Mouse (Mus musculus): Measurements from ENCODE around the gene Prdm11. TPM values are rescaled to one million over a fixed set of nuclear protein-coding genes. Genes with fewer than 3 reads are reported as not detected.
A peak's percentile ranks its signal among the peaks of the same experiment; 100 is the strongest.

The Prdm11 gene
- polyA plus RNA-seq, 1 experiment from 2014 or later = 2.1 TPM

DNA sequence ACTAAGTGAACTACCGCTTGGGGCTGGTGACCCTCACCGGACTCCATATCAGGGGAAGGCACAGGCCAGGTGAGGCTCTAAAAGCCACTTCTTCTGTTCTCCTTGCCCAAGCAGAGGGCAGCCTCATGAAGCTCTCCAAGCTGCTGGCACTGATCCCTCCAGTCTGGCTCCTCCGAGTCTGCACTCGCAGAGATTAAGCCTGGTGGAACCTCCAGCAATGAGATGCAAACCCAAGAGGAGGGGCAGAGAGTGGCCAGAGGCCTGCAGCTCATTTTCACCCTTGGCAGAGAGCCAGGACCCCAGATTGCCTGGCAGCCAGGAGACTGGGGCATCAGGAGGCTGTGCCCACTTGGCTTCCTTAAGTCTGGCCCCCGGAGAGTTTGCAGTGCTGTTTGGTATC lies 27.1 kb downstream of the Prdm11 start:
- Histone ChIP-seq H3K9ac (no peak overlapping the region), H3K27ac (0 out of 2 replicates have a peak overlapping the region, but pooled peaks have one; percentile 25), H3K36me3 (replicated peaks) (peaks cover 10% of the 10 kb centered on the region), H3K27me3 (peaks cover 6% of the 10 kb centered on the region; the same call in 1 of the 2 replicates), H3K4me3 (replicated peaks) (no peak overlapping the region), H3K9me3 (peaks cover 11% of the 10 kb centered on the region), H3K4me2 (no peak overlapping the region), H3K4me1 (peaks cover 23% of the 10 kb centered on the region)
- no peak for ATAC-seq (ENCODE audit: low FRiP score)
- WGBS = 85% methylated on average over 5 of the region's 5 CpGs

DNA sequence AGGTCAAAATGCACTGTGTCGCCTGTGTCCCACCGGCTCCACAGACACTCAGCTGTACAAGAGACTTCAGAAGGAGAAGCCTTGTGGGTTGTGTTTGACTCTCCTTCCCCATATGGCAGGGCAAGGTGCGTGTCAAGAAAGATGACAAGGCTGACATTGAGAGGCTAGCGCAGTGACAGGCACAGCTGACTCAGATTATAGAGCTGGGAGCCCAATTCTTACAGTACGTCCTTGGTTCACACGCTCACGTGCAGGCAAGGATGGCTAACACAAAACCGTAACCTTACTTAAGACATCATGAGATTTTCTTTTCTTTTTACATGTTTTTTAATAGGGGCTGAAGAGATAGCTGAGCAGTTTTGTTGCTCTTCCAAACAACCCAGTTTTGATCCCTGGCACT lies 28.8 kb downstream of the Prdm11 start:
- H3K9ac ChIP-seq = no peak overlapping the region
- H3K27me3 ChIP-seq = peaks cover 6% of the 10 kb centered on the region; the same call in 1 of the 2 replicates
- peaks cover under 1% of the 10 kb centered on the region; the same call in 1 of the 2 replicates for H3K9me3 ChIP-seq
- WGBS = 94% methylated on average over 8 of the region's 8 CpGs
- no peak overlapping the region for H3K27ac ChIP-seq
- H3K4me1 ChIP-seq = peaks cover 26% of the 10 kb centered on the region
- H3K36me3 ChIP-seq (replicated peaks) = 0 out of 2 replicates have a peak, but pooled peaks cover 13% of the 10 kb centered on the region
- H3K4me2 ChIP-seq = no peak overlapping the region
- H3K4me3 ChIP-seq (replicated peaks) = no peak overlapping the region
- no peak for ATAC-seq (ENCODE audit: low FRiP score)

GRCm38 (mm10) chr2:93015041-93015440 lies 30.9 kb downstream of the Prdm11 start:
- Histone ChIP-seq H3K9ac (peak overlapping the region; percentile 82), H3K36me3 (replicated peaks) (peaks cover 15% of the 10 kb centered on the region; the same call in 1 of the 2 replicates), H3K27me3 (peaks cover 6% of the 10 kb centered on the region; the same call in 1 of the 2 replicates), H3K4me3 (replicated peaks) (peak overlapping the region; percentile 73), H3K27ac (peak overlapping the region; percentile 46), H3K4me2 (peak overlapping the region; percentile 100), H3K4me1 (peaks cover 26% of the 10 kb centered on the region), H3K9me3 (no peaks in the 10 kb centered on the region)
- ATAC-seq (ENCODE audit: low FRiP score) = peak; percentile 53
- WGBS = 2% methylated on average over 38 of the region's 40 CpGs

GRCm38 (mm10) chr2:93014093-93014937 lies 31.7 kb downstream of the Prdm11 start:
- no peaks in the 10 kb centered on the region for H3K9me3 ChIP-seq
- 8% methylated on average over 23 of the region's 50 CpGs for WGBS
- H3K27me3 ChIP-seq = peaks cover 6% of the 10 kb centered on the region; the same call in 1 of the 2 replicates
- H3K4me1 ChIP-seq = peaks cover 26% of the 10 kb centered on the region
- peak overlapping the region; percentile 82 for H3K9ac ChIP-seq
- H3K27ac ChIP-seq = peak overlapping the region; percentile 46
- H3K4me3 ChIP-seq (replicated peaks) = peak overlapping the region; percentile 73
- ATAC-seq (ENCODE audit: low FRiP score) = peak; percentile 82
- peaks cover 15% of the 10 kb centered on the region; the same call in 1 of the 2 replicates for H3K36me3 ChIP-seq (replicated peaks)
- peak overlapping the region; percentile 100 for H3K4me2 ChIP-seq

DNA sequence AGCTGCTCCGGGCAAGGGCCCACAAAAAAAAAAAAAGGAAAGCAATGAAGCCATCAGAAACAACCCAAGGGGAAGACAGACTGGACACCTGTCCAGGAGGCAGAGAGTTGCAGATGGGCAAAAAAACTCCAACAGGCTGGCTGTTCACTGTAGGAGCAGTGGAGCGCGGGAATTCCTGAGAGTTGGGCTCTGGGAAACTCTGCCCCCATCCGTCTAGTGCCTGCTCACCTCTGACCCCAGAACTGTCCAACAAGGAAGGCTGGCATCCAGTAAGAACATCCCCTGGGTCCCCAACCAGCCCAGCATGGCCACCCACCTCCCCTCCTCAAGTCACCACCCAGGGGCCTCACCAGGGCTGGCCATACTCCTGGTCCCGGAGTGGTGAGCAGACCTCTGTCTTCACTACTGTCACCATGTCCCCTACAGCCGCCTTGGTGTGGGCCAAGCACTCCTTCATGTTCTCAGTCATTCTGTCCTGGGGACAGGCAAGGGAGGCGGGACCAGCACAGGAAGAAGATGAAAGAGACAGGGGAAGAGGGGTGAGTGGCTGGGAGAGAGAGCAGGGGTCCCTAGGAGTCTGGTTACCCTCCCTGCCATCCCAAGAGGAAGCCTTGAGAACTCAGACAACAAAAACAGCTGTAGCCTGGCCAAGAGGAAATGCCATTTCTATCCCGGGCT lies 32.4 kb downstream of the Prdm11 start:
- Histone ChIP-seq H3K9ac (no peak overlapping the region), H3K4me3 (replicated peaks) (peak overlapping the region; percentile 73; the same call in 1 of the 2 replicates), H3K27ac (peak overlapping the region; percentile 46), H3K36me3 (replicated peaks) (peaks cover 23% of the 10 kb centered on the region), H3K9me3 (no peaks in the 10 kb centered on the region), H3K4me2 (peak overlapping the region; percentile 100), H3K4me1 (peaks cover 21% of the 10 kb centered on the region), H3K27me3 (peaks cover 6% of the 10 kb centered on the region; the same call in 1 of the 2 replicates)
- 65% methylated on average over 8 of the region's 8 CpGs for WGBS
- no peak for ATAC-seq (ENCODE audit: low FRiP score)

- WGBS = 96% methylated on average over 3 of the region's 3 CpGs
- Histone ChIP-seq H3K4me1 (peaks cover 19% of the 10 kb centered on the region), H3K27ac (no peak overlapping the region), H3K9me3 (no peaks in the 10 kb centered on the region), H3K27me3 (peaks cover 6% of the 10 kb centered on the region; the same call in 1 of the 2 replicates), H3K9ac (no peak overlapping the region), H3K4me3 (replicated peaks) (no peak overlapping the region), H3K36me3 (replicated peaks) (peaks cover 29% of the 10 kb centered on the region), H3K4me2 (no peak overlapping the region)
- no peak for ATAC-seq (ENCODE audit: low FRiP score)
Measured at GRCm38 (mm10) chr2:93012976-93013375, 33.0 kb downstream of the Prdm11 start.

- H3K27ac ChIP-seq = no peak overlapping the region
- H3K9ac ChIP-seq = no peak overlapping the region
- H3K4me3 ChIP-seq (replicated peaks) = no peak overlapping the region
- H3K4me1 ChIP-seq = peaks cover 19% of the 10 kb centered on the region
- H3K27me3 ChIP-seq = peaks cover 6% of the 10 kb centered on the region; the same call in 1 of the 2 replicates
- 94% methylated on average over 9 of the region's 9 CpGs for WGBS
- H3K36me3 ChIP-seq (replicated peaks) = peaks cover 31% of the 10 kb centered on the region
- no peak for ATAC-seq (ENCODE audit: low FRiP score)
- no peak overlapping the region for H3K4me2 ChIP-seq
- no peaks in the 10 kb centered on the region for H3K9me3 ChIP-seq
Measured at GRCm38 (mm10) chr2:93011933-93012332, 34.0 kb downstream of the Prdm11 start.

DNA sequence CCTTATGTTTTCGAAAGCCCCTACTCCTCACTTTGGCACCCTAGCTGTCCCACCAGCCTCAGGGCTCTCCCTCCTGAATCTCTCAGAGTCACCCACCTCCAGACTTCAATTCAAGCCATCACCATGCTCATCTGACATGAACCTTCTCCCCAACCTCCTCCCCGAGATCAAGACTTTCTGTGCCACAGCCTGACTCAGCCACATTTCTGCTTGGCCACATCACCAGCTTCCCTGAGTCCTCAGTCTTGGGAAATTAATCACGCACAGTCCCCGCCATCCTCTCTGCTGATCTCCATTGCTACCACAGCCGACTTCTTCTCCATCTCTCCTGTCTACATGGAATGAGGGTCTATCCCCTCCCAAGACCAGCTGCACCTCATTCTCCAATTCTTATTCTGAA lies 34.5 kb downstream of the Prdm11 start:
- H3K27me3 ChIP-seq = peaks cover 6% of the 10 kb centered on the region; the same call in 1 of the 2 replicates
- peaks cover 19% of the 10 kb centered on the region for H3K4me1 ChIP-seq
- H3K27ac ChIP-seq = no peak overlapping the region
- 96% methylated on average over 5 of the region's 5 CpGs for WGBS
- no peak overlapping the region for H3K4me2 ChIP-seq
- no peak overlapping the region for H3K4me3 ChIP-seq (replicated peaks)
- H3K36me3 ChIP-seq (replicated peaks) = peaks cover 31% of the 10 kb centered on the region
- no peaks in the 10 kb centered on the region for H3K9me3 ChIP-seq
- no peak overlapping the region for H3K9ac ChIP-seq
- no peak for ATAC-seq (ENCODE audit: low FRiP score)

DNA sequence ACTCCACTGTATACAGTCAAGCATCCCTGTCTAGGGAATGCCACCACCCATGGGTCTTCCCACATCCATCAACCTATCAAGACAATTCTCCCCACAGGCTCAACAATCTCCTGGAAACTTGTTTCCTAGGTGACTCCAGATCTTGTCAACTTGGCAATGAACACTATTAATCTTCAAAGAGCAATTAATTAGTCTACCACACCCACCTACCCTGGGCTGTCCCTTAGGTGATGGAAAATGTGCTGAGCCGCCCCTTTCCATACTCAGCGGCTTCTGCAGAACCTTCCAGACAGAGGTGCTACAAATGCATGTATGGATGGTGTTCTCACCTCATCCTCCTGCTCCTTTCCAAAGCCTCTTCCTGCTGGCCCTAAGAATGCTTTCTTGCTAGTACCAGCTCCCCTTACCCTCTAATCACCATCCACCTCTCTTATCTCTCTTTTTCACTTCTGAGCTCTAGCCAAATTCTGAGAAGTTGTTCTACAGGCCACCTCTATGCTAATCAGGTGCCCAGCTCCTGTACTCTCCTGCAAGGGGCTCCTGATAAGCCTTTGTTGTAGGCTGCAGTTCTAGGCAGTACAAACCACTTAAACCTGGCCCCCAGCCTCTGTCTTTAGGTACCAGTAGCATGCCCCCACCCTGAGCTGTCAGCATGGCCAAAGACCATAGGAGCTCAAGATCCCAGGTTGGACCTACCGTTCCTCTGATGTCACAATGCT lies 37.8 kb downstream of the Prdm11 start:
- Histone ChIP-seq H3K4me1 (no peaks in the 10 kb centered on the region), H3K9ac (no peak overlapping the region), H3K4me3 (replicated peaks) (no peak overlapping the region), H3K36me3 (replicated peaks) (peaks cover 33% of the 10 kb centered on the region), H3K9me3 (no peaks in the 10 kb centered on the region), H3K4me2 (no peak overlapping the region), H3K27me3 (no peaks in the 10 kb centered on the region), H3K27ac (no peak overlapping the region)
- 94% methylated on average over 3 of the region's 3 CpGs for WGBS
- ATAC-seq (ENCODE audit: low FRiP score) = no peak

DNA sequence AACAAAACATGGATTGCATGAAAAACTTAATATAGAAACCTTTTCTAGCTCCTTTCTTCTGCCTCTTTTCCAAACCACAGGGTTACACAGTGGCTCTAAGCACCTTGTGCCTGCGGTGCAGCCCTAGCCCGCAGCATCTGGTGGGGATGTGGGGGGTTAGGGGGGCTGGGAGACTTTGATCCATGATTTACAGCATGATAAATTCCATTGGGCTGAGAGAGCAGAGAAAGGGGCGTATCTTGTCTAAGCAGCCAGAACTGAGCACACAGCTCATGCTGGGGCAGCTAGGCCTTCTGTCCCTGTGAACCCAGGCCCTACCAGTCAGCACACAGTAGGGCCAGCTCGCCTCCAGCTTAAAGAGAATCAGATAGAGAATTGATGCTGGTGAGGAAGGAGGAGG lies 40.9 kb downstream of the Prdm11 start:
- no peaks in the 10 kb centered on the region for H3K27me3 ChIP-seq
- H3K36me3 ChIP-seq (replicated peaks) = peaks cover 29% of the 10 kb centered on the region
- no peaks in the 10 kb centered on the region for H3K4me1 ChIP-seq
- H3K4me2 ChIP-seq = no peak overlapping the region
- H3K4me3 ChIP-seq (replicated peaks) = no peak overlapping the region
- ATAC-seq (ENCODE audit: low FRiP score) = no peak
- no peak overlapping the region for H3K27ac ChIP-seq
- WGBS = 77% methylated on average over 4 of the region's 4 CpGs
- H3K9ac ChIP-seq = no peak overlapping the region
- no peaks in the 10 kb centered on the region for H3K9me3 ChIP-seq

DNA sequence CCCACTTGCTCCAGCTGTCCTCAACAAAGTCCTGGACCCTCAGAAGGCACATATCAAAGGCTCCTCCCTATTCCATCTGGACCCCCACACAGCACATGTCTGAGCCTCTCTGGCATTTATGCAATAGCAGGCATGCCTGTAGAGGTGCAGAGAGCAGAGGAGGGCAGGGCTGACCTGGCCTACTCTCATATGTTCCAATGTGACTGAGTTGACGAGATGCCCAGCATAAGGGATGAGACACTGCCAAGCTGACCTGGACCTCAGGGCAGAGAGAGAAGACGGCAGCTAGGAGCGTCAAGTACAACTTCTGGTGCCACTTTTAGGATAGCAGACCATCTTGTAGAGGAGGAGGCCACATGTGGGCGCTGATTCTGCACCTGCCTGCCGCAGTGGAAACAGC lies 54.0 kb downstream of the Prdm11 start:
- Histone ChIP-seq H3K4me2 (no peak overlapping the region), H3K4me1 (peaks cover 16% of the 10 kb centered on the region), H3K9me3 (no peaks in the 10 kb centered on the region), H3K9ac (no peak overlapping the region), H3K36me3 (replicated peaks) (peaks cover 27% of the 10 kb centered on the region), H3K27me3 (no peaks in the 10 kb centered on the region), H3K27ac (no peak overlapping the region), H3K4me3 (replicated peaks) (no peak overlapping the region)
- no peak for ATAC-seq (ENCODE audit: low FRiP score)
- WGBS = 95% methylated on average over 5 of the region's 5 CpGs

GRCm38 (mm10) chr2:92989593-92989992 lies 56.4 kb downstream of the Prdm11 start:
- Histone ChIP-seq H3K4me1 (peaks cover 16% of the 10 kb centered on the region), H3K27me3 (no peaks in the 10 kb centered on the region), H3K9ac (no peak overlapping the region), H3K9me3 (no peaks in the 10 kb centered on the region), H3K36me3 (replicated peaks) (peaks cover 39% of the 10 kb centered on the region), H3K4me2 (no peak overlapping the region), H3K4me3 (replicated peaks) (no peak overlapping the region), H3K27ac (no peak overlapping the region)
- ATAC-seq (ENCODE audit: low FRiP score) = no peak
- 86% methylated on average over 9 of the region's 9 CpGs for whole genome bisulfite sequencing
